Mouse (Mus musculus) CH12.LX (cell line): ENCODE results near the gene Dok1. TPM values are rescaled to one million over a fixed set of nuclear protein-coding genes. Genes with fewer than 3 reads are reported as not detected.
A peak's percentile ranks its signal among the peaks of the same experiment; 100 is the strongest.

Source experiments
- DNase-seq: peaks from one replicate; pipeline ENCODE4 v3.0.0-alpha.2; 2013; ENCODE audit errors: extremely low read depth
- H3K27ac ChIP-seq: 2 replicates; pipeline ENCODE4 v1.5.1; 2012; ENCODE audit warnings: low read depth, mild to moderate bottlenecking, control low read depth, moderate library complexity; ENCODE audit not compliant: insufficient read depth
- H3K27me3 ChIP-seq: replicated peaks from 2 replicates; pipeline ENCODE3; 2012; ENCODE audit warnings: inconsistent platforms
- H3K36me3 ChIP-seq, 2 experiments: replicated peaks in 1 of 2; 2 replicates each; pipeline versions ENCODE3 to v1.6.1; 2012; ENCODE audit warnings: inconsistent platforms in 1 of 2, low read length in 1 of 2, mild to moderate bottlenecking in 1 of 2, mixed read lengths in 1 of 2, moderate library complexity in 1 of 2; ENCODE audit not compliant: control insufficient read depth in 1 of 2, insufficient read depth in 1 of 2
- H3K4me1 ChIP-seq, 2 experiments: 2 replicates each; pipeline ENCODE4 v1.6.1; 2012; ENCODE audit warnings: inconsistent platforms in 1 of 2, moderate library complexity in 1 of 2; ENCODE audit not compliant: insufficient read depth in 2 of 2, control insufficient read depth in 1 of 2
- H3K4me2 ChIP-seq: 2 replicates; pipeline ENCODE4 v1.6.1; 2012; ENCODE audit warnings: low read depth, mild to moderate bottlenecking, control low read depth; ENCODE audit not compliant: poor library complexity, insufficient read depth, severe bottlenecking
- H3K4me3 ChIP-seq, 3 experiments: fragments of 150-350 bp in 1 of 3; sonication (generic) in 1 of 3; replicated peaks in 1 of 3; 2 replicates each; pipeline versions ENCODE3 to v1.5.1; 2011 to 2012; ENCODE audit warnings: low read depth in 2 of 3, low read length in 2 of 3, mild to moderate bottlenecking in 2 of 3, moderate library complexity in 2 of 3, control low read depth in 1 of 3, improper control_type of control experiment in 1 of 3, inconsistent platforms in 1 of 3, mixed read lengths in 1 of 3; ENCODE audit not compliant: poor library complexity in 1 of 3
- H3K79me2 ChIP-seq: replicated peaks from 2 replicates; pipeline ENCODE4 v1.6.1; 2012; ENCODE audit warnings: mild to moderate bottlenecking, moderate library complexity; ENCODE audit not compliant: control insufficient read depth, poor library complexity, insufficient read depth, severe bottlenecking; ENCODE audit errors: extremely low read depth
- H3K9ac ChIP-seq: 2 replicates; pipeline ENCODE4 v1.6.1; 2012; ENCODE audit warnings: low read depth, mild to moderate bottlenecking, control low read depth, moderate library complexity; ENCODE audit not compliant: insufficient read depth
- H3K9me3 ChIP-seq: replicated peaks from 2 replicates; pipeline ENCODE3; 2012; ENCODE audit warnings: low read length, inconsistent platforms, mixed read lengths
- CHD2 ChIP-seq: IDR thresholded peaks from 2 replicates; pipeline ENCODE4 v1.6.1; 2011; ENCODE audit warnings: low read length, improper control_type of control experiment
- EP300 ChIP-seq: IDR thresholded peaks from 2 replicates; pipeline ENCODE4 v1.6.1; 2011; ENCODE audit warnings: low read length, improper control_type of control experiment
- GABPA ChIP-seq: IDR thresholded peaks from 2 replicates; pipeline ENCODE4 v1.6.1; 2012; ENCODE audit warnings: low read depth, low read length, improper control_type of control experiment, inconsistent platforms; ENCODE audit not compliant: insufficient replicate concordance
- IRF4 ChIP-seq: IDR thresholded peaks from 2 replicates; pipeline ENCODE4 v1.6.1; 2014; ENCODE audit warnings: low read depth, mild to moderate bottlenecking, inconsistent platforms, low read length, improper control_type of control experiment
- JUN ChIP-seq: IDR thresholded peaks from 2 replicates; pipeline ENCODE4 v1.6.1; 2011; ENCODE audit warnings: low read depth, mild to moderate bottlenecking, low read length, improper control_type of control experiment, moderate library complexity; ENCODE audit not compliant: insufficient read depth
- KAT2A ChIP-seq: IDR thresholded peaks from 2 replicates; pipeline ENCODE4 v1.6.1; 2012; ENCODE audit warnings: low read length, improper control_type of control experiment, inconsistent platforms; ENCODE audit not compliant: insufficient replicate concordance
- MAX ChIP-seq: IDR thresholded peaks from 2 replicates; pipeline ENCODE4 v1.6.1; 2011; ENCODE audit warnings: low read length, improper control_type of control experiment
- NELFE ChIP-seq: IDR thresholded peaks from 2 replicates; pipeline ENCODE4 v1.6.1; 2011; ENCODE audit warnings: low read depth, low read length, improper control_type of control experiment
- POLR2A ChIP-seq: IDR thresholded peaks from 2 replicates; pipeline ENCODE4 v1.6.1; 2011; ENCODE audit warnings: low read depth, mild to moderate bottlenecking, improper control_type of control experiment, low read length
- RAD21 ChIP-seq: IDR thresholded peaks from 2 replicates; pipeline ENCODE4 v1.6.1; 2011; ENCODE audit warnings: low read depth, mild to moderate bottlenecking, low read length, improper control_type of control experiment, moderate library complexity
- SMC3 ChIP-seq: IDR thresholded peaks from 2 replicates; pipeline ENCODE4 v1.6.1; 2011; ENCODE audit warnings: low read depth, low read length, improper control_type of control experiment
- TCF12 ChIP-seq: IDR thresholded peaks from 2 replicates; pipeline ENCODE4 v1.6.1; 2014; ENCODE audit warnings: low read depth, mild to moderate bottlenecking, inconsistent platforms, low read length, improper control_type of control experiment
- USF1 ChIP-seq: IDR thresholded peaks from 2 replicates; pipeline ENCODE4 v1.6.1; 2014; ENCODE audit warnings: low read depth, mild to moderate bottlenecking, inconsistent platforms, low read length, improper control_type of control experiment
- ZC3H11A ChIP-seq: IDR thresholded peaks from 2 replicates; pipeline ENCODE4 v1.6.1; 2012; ENCODE audit warnings: low read depth, mild to moderate bottlenecking, inconsistent platforms, low read length, improper control_type of control experiment
- ZKSCAN1 ChIP-seq: IDR thresholded peaks from 2 replicates; pipeline ENCODE4 v1.6.1; 2012; ENCODE audit warnings: low read depth, inconsistent platforms, low read length, improper control_type of control experiment, borderline replicate concordance
- ZMIZ1 ChIP-seq: IDR thresholded peaks from 2 replicates; pipeline ENCODE4 v1.6.1; 2012; ENCODE audit warnings: low read depth, mild to moderate bottlenecking, inconsistent platforms, low read length, improper control_type of control experiment
- dilution Hi-C: fragments of 300-500 bp; cut with MboI; formaldehyde crosslinking; loops from 2 replicates; pipeline ENCODE4 v1.14.3; 2020; ENCODE audit warnings: low sequenced_read_pairs; ENCODE audit not compliant: extremely low pct_unique_long_range_greater_than_20kb, extremely low pct_ligation_motif_present
- in situ Hi-C: fragments of 300-500 bp; cut with MboI; formaldehyde crosslinking; loops from 3 replicates; pipeline ENCODE4 v1.14.3; 2019; ENCODE audit warnings: low sequenced_read_pairs, low pct_ligation_motif_present, low pct_unique_long_range_greater_than_20kb, mixed read lengths
- polyA plus RNA-seq: library from polyadenylated mRNA; unstranded; fragments of >175 nt; gene quantifications from 2 replicates; pipeline ENCODE4 v1.2.1, GENCODE M21; 2012; ENCODE audit warnings: low read depth; ENCODE audit not compliant: insufficient read length
- total RNA-seq, 2 experiments: library from RNA; depleted of rRNA; stranded (reverse); fragments of 300-350 nt in 1 of 2; fragments of >200 nt in 1 of 2; gene quantifications; 2 replicates each; pipeline ENCODE4 v1.2.3; 2012 to 2014

Gene Dok1
- total and polyA plus RNA-seq, 3 experiments, result 21.4 to 33.2 (median 23.8) TPM

GRCm38 (mm10) chr6:83019044-83019443, 14.2 kb downstream of the Dok1 start:
- Histone ChIP-seq H3K4me2 (no peak overlapping the region), H3K36me3 (no peaks in the 10 kb centered on the region), H3K4me1 (peaks cover 2 to 31% of the 10 kb centered on the region in 2 experiments; a peak in 3 of 4 replicates), H3K4me3 (no peak overlapping the region), H3K27me3 (no peaks in the 10 kb centered on the region), H3K9me3 (peaks cover 5% of the 10 kb centered on the region), H3K9ac (no peak overlapping the region), H3K79me2 (no peaks in the 10 kb centered on the region), H3K27ac (no peak overlapping the region)
- TF ChIP-seq RAD21 (no peak), CHD2 (no peak), USF1 (no peak), ZMIZ1 (no peak), NELFE (no peak), ZC3H11A (no peak), TCF12 (no peak), EP300 (no peak), POLR2A (no peak), GABPA (no peak), SMC3 (no peak), ZKSCAN1 (no peak)
- dilution Hi-C loops, result no loop called here
- DNase-seq, result no peak
- in situ Hi-C loops, result no loop called here

GRCm38 (mm10) chr6:83017190-83017589, 16.1 kb downstream of the Dok1 start:
- Histone ChIP-seq H3K36me3 (no peaks in the 10 kb centered on the region), H3K27me3 (no peaks in the 10 kb centered on the region), H3K9me3 (peaks cover 5% of the 10 kb centered on the region), H3K27ac (0 out of 2 replicates have a peak overlapping the region, but pooled peaks have one; percentile 22), H3K4me1 (peaks cover 2 to 46% of the 10 kb centered on the region in 2 experiments; a peak in 3 of 4 replicates)
- TF ChIP-seq RAD21 (no peak), KAT2A (no peak), EP300 (peak; percentile 46; the same call in 1 of the 2 replicates), JUN (peak; percentile 16; the same call in 1 of the 2 replicates), ZMIZ1 (no peak), MAX (no peak), IRF4 (0 out of 2 replicates have a peak, but pooled peaks have one; percentile 10)
- TF ChIP-seq, all 38 proteins: peak for 3
- in situ Hi-C loops, result no loop called here
- dilution Hi-C loops, result no loop called here
- Histone ChIP-seq H3K79me2 (no peaks in the 10 kb centered on the region), H3K9ac (0 out of 2 replicates have a peak overlapping the region, but pooled peaks have one; percentile 3), H3K4me2 (0 out of 2 replicates have a peak overlapping the region, but pooled peaks have one; percentile 22), H3K4me3 (no peak overlapping the region)
- no peak for DNase-seq
